Mouse (Mus musculus): ENCODE results near the gene Tanc2. TPM values are rescaled to one million over a fixed set of nuclear protein-coding genes. Genes with fewer than 3 reads are reported as not detected.

Gene Tanc2
- polyA plus RNA-seq, 1 experiment from 2014 or later = 52.9 TPM

DNA sequence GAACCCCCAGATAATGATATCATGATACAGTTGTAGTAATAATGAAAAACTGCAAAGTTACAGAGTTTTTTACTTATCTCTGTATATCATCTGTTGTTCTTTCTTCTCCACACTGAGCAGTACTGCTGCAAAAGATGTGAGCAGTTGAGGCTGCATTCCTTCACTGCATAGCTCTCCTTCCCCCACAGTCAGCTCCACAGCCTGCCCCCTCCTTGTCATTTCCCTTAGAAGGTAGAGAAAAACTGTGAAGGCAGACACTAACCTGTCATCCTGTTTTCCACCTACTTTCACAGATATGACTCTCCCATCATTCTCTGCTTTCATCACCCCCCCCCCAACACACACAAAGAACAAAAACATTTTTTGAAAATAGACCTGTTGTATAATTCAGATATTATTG is 248.2 kb downstream of the Tanc2 start:
- Histone ChIP-seq H3K9me3 (ENCODE audit: control insufficient read depth, low read length) (no peaks in the 10 kb centered on the region), H3K27ac (no peak overlapping the region), H3K4me2 (replicated peaks) (no peak overlapping the region), H3K4me1 (replicated peaks; ENCODE audit: control insufficient read depth, insufficient read depth, low read length) (no peaks in the 10 kb centered on the region), H3K27me3 (ENCODE audit: control insufficient read depth, insufficient read depth, low read length) (no peaks in the 10 kb centered on the region), H3K36me3 (replicated peaks; ENCODE audit: control insufficient read depth, insufficient read depth) (peaks cover 38% of the 10 kb centered on the region), H3K9ac (no peak overlapping the region), H3K4me3 (replicated peaks; ENCODE audit: low read length) (no peak overlapping the region)
- ATAC-seq (ENCODE audit: low FRiP score) (no peak), DNase-seq (ENCODE audit: low spot score) (no peak)

DNA sequence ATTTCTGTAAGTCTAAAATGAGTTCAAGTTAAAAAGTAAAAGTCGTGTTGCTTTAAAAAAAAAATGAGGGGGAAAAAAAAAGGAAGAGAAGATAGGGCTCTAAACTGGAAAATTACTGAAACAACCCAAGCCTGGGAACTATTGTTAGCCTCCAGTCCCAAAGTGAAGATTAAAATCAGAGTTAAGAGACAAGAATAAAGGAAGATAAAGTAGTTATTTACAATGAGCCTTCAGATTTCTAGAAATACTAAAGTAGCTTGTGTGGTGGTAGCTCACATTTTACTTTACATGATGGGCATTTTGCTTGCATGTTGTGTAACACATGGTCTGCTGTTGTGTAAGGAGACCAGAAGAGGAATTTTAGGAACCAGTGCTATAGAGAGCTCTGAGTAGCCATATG is 256.1 kb downstream of the Tanc2 start:
- Histone ChIP-seq H3K4me2 (replicated peaks) (no peak overlapping the region), H3K27me3 (ENCODE audit: control insufficient read depth, insufficient read depth, low read length) (no peaks in the 10 kb centered on the region), H3K36me3 (replicated peaks; ENCODE audit: control insufficient read depth, insufficient read depth) (peaks cover 39% of the 10 kb centered on the region), H3K4me3 (replicated peaks; ENCODE audit: low read length) (no peak overlapping the region), H3K9ac (no peak overlapping the region), H3K4me1 (replicated peaks; ENCODE audit: control insufficient read depth, insufficient read depth, low read length) (no peaks in the 10 kb centered on the region), H3K27ac (no peak overlapping the region), H3K9me3 (ENCODE audit: control insufficient read depth, low read length) (no peaks in the 10 kb centered on the region)
- WGBS = 97% methylated on average over 1 of the region's 1 CpGs
- ATAC-seq (ENCODE audit: low FRiP score) = no peak
- no peak for DNase-seq (ENCODE audit: low spot score)

DNA sequence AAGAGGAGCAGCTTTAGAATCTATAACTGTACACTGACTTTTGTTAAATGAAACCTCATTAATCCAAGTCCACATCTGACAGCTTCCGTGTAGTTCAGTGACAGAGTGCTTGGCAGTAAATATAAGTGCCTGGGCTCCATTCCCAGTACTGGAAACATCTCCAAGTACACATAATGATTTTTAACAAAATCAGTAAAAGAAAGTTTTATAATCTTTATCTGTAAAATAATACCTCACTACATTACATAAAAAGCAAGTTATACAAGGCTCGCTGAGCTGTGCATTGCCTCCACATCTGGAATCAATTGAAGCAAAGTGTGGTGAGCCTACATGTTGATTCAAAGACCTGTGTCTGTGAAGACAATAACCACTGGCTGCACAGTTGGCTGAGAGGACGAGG is 265.7 kb downstream of the Tanc2 start:
- WGBS = 64% methylated on average over 3 of the region's 3 CpGs
- H3K9me3 ChIP-seq (ENCODE audit: control insufficient read depth, low read length) = no peaks in the 10 kb centered on the region
- H3K9ac ChIP-seq = no peak overlapping the region
- no peak overlapping the region for H3K27ac ChIP-seq
- no peak overlapping the region for H3K4me3 ChIP-seq (replicated peaks; ENCODE audit: low read length)
- ATAC-seq (ENCODE audit: low FRiP score) = no peak
- H3K27me3 ChIP-seq (ENCODE audit: control insufficient read depth, insufficient read depth, low read length) = no peaks in the 10 kb centered on the region
- peaks cover 21% of the 10 kb centered on the region for H3K36me3 ChIP-seq (replicated peaks; ENCODE audit: control insufficient read depth, insufficient read depth)
- no peaks in the 10 kb centered on the region for H3K4me1 ChIP-seq (replicated peaks; ENCODE audit: control insufficient read depth, insufficient read depth, low read length)
- H3K4me2 ChIP-seq (replicated peaks) = no peak overlapping the region
- DNase-seq (ENCODE audit: low spot score) = no peak

DNA sequence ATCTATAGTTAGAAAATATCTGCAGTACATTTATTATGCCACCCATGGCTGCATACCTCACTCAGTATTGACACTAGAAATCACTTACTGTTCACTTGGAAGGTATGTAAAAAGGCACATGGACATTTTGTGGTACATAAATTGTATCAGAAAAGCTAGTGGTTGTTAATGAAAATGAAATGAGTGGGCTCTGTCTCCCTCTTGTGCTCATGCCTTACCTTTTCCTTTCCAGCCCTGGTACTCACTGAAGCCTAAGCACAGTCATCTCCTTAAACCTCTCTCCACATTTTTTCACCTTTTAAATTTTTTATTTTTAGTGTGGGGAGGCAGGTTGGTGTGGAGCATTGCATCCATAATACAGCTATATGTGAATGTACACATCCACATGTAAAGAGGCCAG is 268.3 kb downstream of the Tanc2 start:
- no peak overlapping the region for H3K4me3 ChIP-seq (replicated peaks; ENCODE audit: low read length)
- no peaks in the 10 kb centered on the region for H3K27me3 ChIP-seq (ENCODE audit: control insufficient read depth, insufficient read depth, low read length)
- no peak overlapping the region for H3K4me2 ChIP-seq (replicated peaks)
- ATAC-seq (ENCODE audit: low FRiP score) (no peak), DNase-seq (ENCODE audit: low spot score) (no peak)
- no peak overlapping the region for H3K27ac ChIP-seq
- no peaks in the 10 kb centered on the region for H3K9me3 ChIP-seq (ENCODE audit: control insufficient read depth, low read length)
- peaks cover 30% of the 10 kb centered on the region for H3K36me3 ChIP-seq (replicated peaks; ENCODE audit: control insufficient read depth, insufficient read depth)
- no peaks in the 10 kb centered on the region for H3K4me1 ChIP-seq (replicated peaks; ENCODE audit: control insufficient read depth, insufficient read depth, low read length)
- H3K9ac ChIP-seq = no peak overlapping the region

DNA sequence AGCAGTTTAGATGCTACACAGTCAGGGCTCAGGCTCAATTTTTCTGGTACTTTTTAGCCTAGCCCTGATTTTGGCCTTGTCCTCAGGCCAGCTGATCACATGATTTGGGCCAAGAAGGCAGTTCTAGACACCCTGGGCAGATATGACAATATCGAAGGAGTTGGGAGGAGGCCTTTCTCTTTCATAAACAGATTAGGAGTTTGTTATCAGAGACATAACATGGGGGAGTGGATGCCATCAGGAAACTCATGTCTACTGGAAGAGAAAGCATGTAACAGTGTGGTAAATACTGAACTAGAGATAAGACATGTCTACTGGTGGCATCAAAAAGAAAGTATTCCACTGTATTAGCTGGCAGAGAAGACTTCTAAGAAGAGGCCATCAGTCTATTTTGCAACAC is 295.8 kb downstream of the Tanc2 start:
- Histone ChIP-seq H3K4me3 (replicated peaks; ENCODE audit: low read length) (no peak overlapping the region), H3K27ac (no peak overlapping the region), H3K4me1 (replicated peaks; ENCODE audit: control insufficient read depth, insufficient read depth, low read length) (no peaks in the 10 kb centered on the region), H3K9ac (no peak overlapping the region), H3K4me2 (replicated peaks) (no peak overlapping the region), H3K27me3 (ENCODE audit: control insufficient read depth, insufficient read depth, low read length) (no peaks in the 10 kb centered on the region), H3K36me3 (replicated peaks; ENCODE audit: control insufficient read depth, insufficient read depth) (peaks cover 28% of the 10 kb centered on the region), H3K9me3 (ENCODE audit: control insufficient read depth, low read length) (no peaks in the 10 kb centered on the region)
- DNase-seq (ENCODE audit: low spot score) (no peak), ATAC-seq (ENCODE audit: low FRiP score) (no peak)
- WGBS = 94% methylated on average over 1 of the region's 1 CpGs

DNA sequence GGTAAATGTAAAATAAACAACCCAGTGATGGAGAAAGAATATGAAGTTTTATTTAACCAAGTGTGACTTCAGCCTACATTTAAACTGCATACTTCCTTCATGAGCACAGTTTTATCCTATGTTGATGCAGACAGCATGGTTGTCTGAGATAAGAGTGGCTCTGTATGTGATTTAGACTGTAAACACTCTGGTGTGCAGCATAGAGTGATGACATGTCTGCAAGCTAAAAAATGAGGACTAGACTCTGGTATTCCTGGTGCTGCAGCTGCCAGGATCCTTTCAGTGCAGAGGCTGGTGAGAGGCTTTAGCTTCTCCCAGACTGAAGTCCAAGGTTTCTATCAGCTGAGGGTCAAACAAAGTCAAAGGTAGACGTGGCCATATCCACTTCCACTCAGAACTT is 297.5 kb downstream of the Tanc2 start:
- Histone ChIP-seq H3K4me3 (replicated peaks; ENCODE audit: low read length) (no peak overlapping the region), H3K4me1 (replicated peaks; ENCODE audit: control insufficient read depth, insufficient read depth, low read length) (no peaks in the 10 kb centered on the region), H3K9me3 (ENCODE audit: control insufficient read depth, low read length) (no peaks in the 10 kb centered on the region), H3K27me3 (ENCODE audit: control insufficient read depth, insufficient read depth, low read length) (no peaks in the 10 kb centered on the region), H3K9ac (no peak overlapping the region), H3K36me3 (replicated peaks; ENCODE audit: control insufficient read depth, insufficient read depth) (peaks cover 23% of the 10 kb centered on the region), H3K27ac (no peak overlapping the region), H3K4me2 (replicated peaks) (no peak overlapping the region)
- DNase-seq (ENCODE audit: low spot score) (no peak), ATAC-seq (ENCODE audit: low FRiP score) (no peak)
- WGBS = 64% methylated on average over 1 of the region's 1 CpGs

DNA sequence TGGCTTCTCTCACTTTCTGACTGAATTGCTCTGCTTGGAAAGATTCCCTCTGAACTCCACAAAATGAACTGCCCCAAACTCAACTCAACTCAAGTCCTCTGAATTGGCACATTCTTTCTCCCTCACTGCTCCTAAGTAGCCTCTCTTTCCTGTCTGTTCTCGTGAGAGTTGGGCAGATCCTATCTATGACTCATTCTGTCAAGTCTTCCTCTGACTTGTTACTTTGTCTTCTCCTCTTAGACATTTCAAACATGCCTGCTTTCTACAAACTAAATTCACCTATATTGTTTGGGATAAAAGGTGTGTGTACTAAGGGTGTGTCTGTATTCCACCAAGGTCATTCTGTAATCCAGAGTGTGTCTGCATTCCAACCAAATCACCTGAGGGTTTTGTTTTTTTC is 309.4 kb downstream of the Tanc2 start:
- ATAC-seq (ENCODE audit: low FRiP score) = no peak
- H3K4me1 ChIP-seq (replicated peaks; ENCODE audit: control insufficient read depth, insufficient read depth, low read length) = no peaks in the 10 kb centered on the region
- H3K9ac ChIP-seq = no peak overlapping the region
- no peak overlapping the region for H3K4me2 ChIP-seq (replicated peaks)
- no peaks in the 10 kb centered on the region for H3K9me3 ChIP-seq (ENCODE audit: control insufficient read depth, low read length)
- DNase-seq (ENCODE audit: low spot score) = no peak
- H3K4me3 ChIP-seq (replicated peaks; ENCODE audit: low read length) = no peak overlapping the region
- peaks cover 84% of the 10 kb centered on the region for H3K36me3 ChIP-seq (replicated peaks; ENCODE audit: control insufficient read depth, insufficient read depth)
- 50% methylated on average over 1 of the region's 1 CpGs for WGBS
- H3K27me3 ChIP-seq (ENCODE audit: control insufficient read depth, insufficient read depth, low read length) = no peaks in the 10 kb centered on the region
- H3K27ac ChIP-seq = no peak overlapping the region

DNA sequence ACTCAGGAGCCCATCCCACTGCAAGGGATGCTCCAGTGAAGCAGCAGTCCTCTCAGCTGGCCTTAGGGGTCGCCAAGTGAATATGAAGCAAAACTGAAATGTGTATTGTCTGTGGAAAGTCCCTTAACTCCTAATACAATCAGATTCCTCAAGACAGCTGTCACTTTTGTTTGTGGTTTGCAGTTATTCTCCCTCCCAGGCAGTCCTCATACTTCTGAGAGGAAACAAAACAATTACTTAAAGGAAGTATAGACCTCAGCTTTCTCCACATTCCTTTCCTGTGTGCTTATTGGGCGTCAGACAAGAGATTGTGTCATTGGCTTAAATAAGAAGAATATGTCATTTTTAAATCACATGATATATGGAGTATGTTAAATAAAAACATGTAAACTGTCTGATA is 311.7 kb downstream of the Tanc2 start:
- Histone ChIP-seq H3K4me2 (replicated peaks) (no peak overlapping the region), H3K27ac (no peak overlapping the region), H3K9me3 (ENCODE audit: control insufficient read depth, low read length) (no peaks in the 10 kb centered on the region), H3K9ac (no peak overlapping the region), H3K4me1 (replicated peaks; ENCODE audit: control insufficient read depth, insufficient read depth, low read length) (no peaks in the 10 kb centered on the region), H3K4me3 (replicated peaks; ENCODE audit: low read length) (no peak overlapping the region), H3K27me3 (ENCODE audit: control insufficient read depth, insufficient read depth, low read length) (no peaks in the 10 kb centered on the region), H3K36me3 (replicated peaks; ENCODE audit: control insufficient read depth, insufficient read depth) (peaks cover 83% of the 10 kb centered on the region)
- no peak for ATAC-seq (ENCODE audit: low FRiP score)
- WGBS = 76% methylated on average over 2 of the region's 2 CpGs
- DNase-seq (ENCODE audit: low spot score) = no peak

DNA sequence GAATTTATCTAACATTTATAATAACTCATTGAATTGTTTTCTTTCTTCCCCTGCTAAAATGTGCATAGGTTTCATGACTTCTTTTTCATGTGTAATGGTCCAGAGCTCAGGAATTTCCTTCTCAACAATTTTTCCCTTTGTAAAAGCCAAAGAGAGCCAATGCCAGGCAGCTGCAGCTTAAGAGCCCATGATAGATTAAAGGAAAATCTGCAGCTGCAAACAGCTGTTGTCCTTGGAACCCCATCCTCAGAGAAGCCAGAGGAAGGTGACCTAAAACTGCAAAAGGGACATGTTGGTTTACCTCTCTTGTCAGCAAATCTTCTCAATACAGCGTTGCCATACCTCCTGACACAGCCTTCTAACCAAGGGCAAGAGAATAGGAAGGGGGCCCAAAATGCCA is 313.2 kb downstream of the Tanc2 start:
- Histone ChIP-seq H3K36me3 (replicated peaks; ENCODE audit: control insufficient read depth, insufficient read depth) (peaks cover 75% of the 10 kb centered on the region), H3K4me2 (replicated peaks) (no peak overlapping the region), H3K27me3 (ENCODE audit: control insufficient read depth, insufficient read depth, low read length) (no peaks in the 10 kb centered on the region), H3K4me3 (replicated peaks; ENCODE audit: low read length) (no peak overlapping the region), H3K9me3 (ENCODE audit: control insufficient read depth, low read length) (no peaks in the 10 kb centered on the region), H3K4me1 (replicated peaks; ENCODE audit: control insufficient read depth, insufficient read depth, low read length) (no peaks in the 10 kb centered on the region), H3K9ac (no peak overlapping the region), H3K27ac (no peak overlapping the region)
- DNase-seq (ENCODE audit: low spot score) (no peak), ATAC-seq (ENCODE audit: low FRiP score) (no peak)
- 81% methylated on average over 1 of the region's 1 CpGs for WGBS

DNA sequence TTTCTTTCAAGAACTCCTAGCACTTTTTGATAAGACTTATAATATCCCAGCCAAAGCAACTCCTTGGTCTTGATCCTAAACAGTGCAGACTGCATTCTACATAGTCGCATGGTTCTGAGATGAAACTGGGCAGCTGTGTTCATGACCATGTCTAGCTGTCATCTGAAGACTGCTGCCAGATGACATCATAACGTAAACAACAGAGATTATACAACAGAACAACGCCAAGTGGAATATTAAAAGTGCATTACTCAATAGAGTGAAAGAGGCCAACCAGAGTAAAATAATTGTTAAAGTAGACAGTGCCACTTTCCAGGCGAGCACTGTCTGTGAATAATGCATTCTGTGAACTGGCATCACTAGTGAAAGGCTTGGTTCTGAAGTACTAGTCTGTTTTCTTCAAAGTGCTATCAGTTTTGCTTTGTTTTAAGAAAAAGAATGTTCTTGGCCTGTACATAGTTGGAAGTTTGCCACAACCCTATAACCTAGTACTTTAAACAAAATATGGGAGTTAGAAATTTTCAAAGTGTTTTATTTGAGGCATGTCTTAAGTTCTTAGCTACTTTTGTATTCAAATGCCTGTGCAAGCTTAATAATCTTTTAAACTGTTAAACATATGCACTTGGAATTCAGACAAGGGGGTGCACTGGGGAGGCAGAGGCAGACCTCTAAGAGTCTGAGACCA is 315.9 kb downstream of the Tanc2 start:
- WGBS = 78% methylated on average over 4 of the region's 4 CpGs

More for the DNA sequence above, 315.9 kb downstream of the Tanc2 start:
- Histone ChIP-seq H3K4me3 (replicated peaks; ENCODE audit: low read length) (no peak overlapping the region), H3K9me3 (ENCODE audit: control insufficient read depth, low read length) (no peaks in the 10 kb centered on the region), H3K4me1 (replicated peaks; ENCODE audit: control insufficient read depth, insufficient read depth, low read length) (no peaks in the 10 kb centered on the region), H3K36me3 (replicated peaks; ENCODE audit: control insufficient read depth, insufficient read depth) (peaks cover 67% of the 10 kb centered on the region), H3K4me2 (replicated peaks) (no peak overlapping the region), H3K27me3 (ENCODE audit: control insufficient read depth, insufficient read depth, low read length) (no peaks in the 10 kb centered on the region), H3K9ac (no peak overlapping the region), H3K27ac (no peak overlapping the region)
- DNase-seq (ENCODE audit: low spot score) (no peak), ATAC-seq (ENCODE audit: low FRiP score) (no peak)
